ENCODE assay signal across 8 mouse cellular contexts in genomic region chr11:83224217-83224616, GRCm38 (mm10). TPM values are rescaled to one million over a fixed set of nuclear protein-coding genes. Genes with fewer than 3 reads are reported as not detected.
DNase-seq lines count a peak whose midpoint lies in the region; ATAC-seq lines count a peak whose summit lies in the region.

No protein-coding gene starts in this region.

- H3K36me3 ChIP-seq in megakaryocyte, embryonic 14.5 days (replicated peaks; ENCODE audit: low read length): peaks cover 35% of the 10 kb centered on the region

- no peaks in the 10 kb centered on the region for H3K9me3 ChIP-seq in megakaryocyte, embryonic 14.5 days

- peak overlapping the region; percentile 94 for H3K4me3 ChIP-seq in megakaryocyte, embryonic 14.5 days (replicated peaks)

- peak; percentile 97 for ATAC-seq in common myeloid progenitor, adult 5-6 weeks (replicated peaks; ENCODE audit: low read depth, poor library complexity, severe bottlenecking)

- H3K27me3 ChIP-seq in megakaryocyte, embryonic 14.5 days (replicated peaks): no peaks in the 10 kb centered on the region

- peak; percentile 3 for DNase-seq in kidney, adult 9 months
- no peak for DNase-seq in kidney, postnatal 25 days
- DNase-seq in thymus, postnatal 25 days: peak; percentile 67
- DNase-seq in cerebellum, adult 9-10 months: no peak
- DNase-seq in right cerebral cortex, adult 18-20 months: no peak
- no peak for DNase-seq in layer of hippocampus, adult 11-12 months (ENCODE audit: low spot score)

- peaks cover 63% of the 10 kb centered on the region for H3K4me1 ChIP-seq in megakaryocyte, embryonic 14.5 days

RNA-seq across cellular contexts. Expression of gene Slfn3, which starts 33.1 kb away (rescaled TPM):
- total RNA-seq in common myeloid progenitor, adult 5-6 weeks (2017): 34.7 and 39.6 TPM in 2 replicates
- 0.07 TPM in 1 of 2 replicates, not detected in the other for polyA plus RNA-seq in megakaryocyte, embryonic 14.5 days (2012; ENCODE audit: insufficient read depth, low replicate concordance)

RNA-seq across cellular contexts. Expression of gene Slfn4, which starts 49.2 kb away (rescaled TPM):
- 1.7 and 2.4 TPM in 2 replicates for total RNA-seq in common myeloid progenitor, adult 5-6 weeks (2017)
- 0.03 TPM in 1 of 2 replicates, not detected in the other for polyA plus RNA-seq in megakaryocyte, embryonic 14.5 days (2012; ENCODE audit: insufficient read depth, low replicate concordance)

Comparison
In these comparisons a context has a peak if more than half of its experiments do, and no peak if none do; other contexts are left out.
1. DNase-seq: peak in kidney, adult 9 months (single experiment) and thymus, postnatal 25 days (single experiment); none in kidney, postnatal 25 days (0 of 2), cerebellum, adult 9-10 months (single experiment), right cerebral cortex, adult 18-20 months (single experiment) and layer of hippocampus, adult 11-12 months (single experiment).